Mouse (Mus musculus) cerebellum, postnatal 25 days (tissue): ENCODE measurements around the gene Ubald2.
"Not testable (repeated sequence)": the region's sequence is repeated elsewhere in the genome, so short reads cannot be mapped to it uniquely, and the experiment has no call there.

Experiments used
- DNase-seq, 2 experiments: peaks; one replicate each; pipeline ENCODE4 v3.0.0; 2021; ENCODE audit warnings: mixed read lengths in 2 of 2

The Ubald2 gene

GRCm38 (mm10) chr11:116466141-116466540 lies 32.2 kb downstream of the Ubald2 start, which contains the start of gene Qrich2:
TSS of gene Qrich2 (minus strand) at chr11:116466241.
- no peak for DNase-seq

- DNase-seq, result not testable (repeated sequence)
These were observed 34.4 kb downstream of the Ubald2 start for GRCm38 (mm10) chr11:116468338-116468737.

- no peak for DNase-seq
These were observed 36.4 kb downstream of the Ubald2 start for GRCm38 (mm10) chr11:116470249-116470648.

- DNase-seq, result no peak
These were observed 37.0 kb downstream of the Ubald2 start for GRCm38 (mm10) chr11:116470896-116471295.

GRCm38 (mm10) chr11:116472275-116472674 lies 38.4 kb downstream of the Ubald2 start:
- no peak for DNase-seq

GRCm38 (mm10) chr11:116476041-116476440 lies 42.1 kb downstream of the Ubald2 start:
- DNase-seq, result no peak

GRCm38 (mm10) chr11:116476696-116477095 lies 42.8 kb downstream of the Ubald2 start:
- no peak for DNase-seq

- DNase-seq, result no peak
These were observed 43.4 kb downstream of the Ubald2 start for GRCm38 (mm10) chr11:116477160-116477759.

- no peak for DNase-seq
These were observed 45.1 kb downstream of the Ubald2 start for GRCm38 (mm10) chr11:116478978-116479377.

- no peak for DNase-seq
These were observed 45.9 kb downstream of the Ubald2 start for GRCm38 (mm10) chr11:116479832-116480231.

GRCm38 (mm10) chr11:116480975-116481374 lies 47.1 kb downstream of the Ubald2 start:
- DNase-seq, result peak in 1 of 2 experiments; percentile 41

GRCm38 (mm10) chr11:116481776-116482175 lies 47.9 kb downstream of the Ubald2 start:
- peak; percentile 65 to 74 for DNase-seq

GRCm38 (mm10) chr11:116484261-116484660 lies 50.4 kb downstream of the Ubald2 start:
- DNase-seq, result no peak

- DNase-seq, result no peak
These were observed 54.3 kb downstream of the Ubald2 start for GRCm38 (mm10) chr11:116488207-116488606.
